In genomic region chr13:63294359-63295193, GRCm38 (mm10) we compare ENCODE assay signal across 8 mouse cellular contexts.
DNase-seq lines count a peak whose midpoint lies in the region; TF ChIP-seq lines count a peak whose summit lies in the region.

No protein-coding gene starts in this region.

- no peaks in the 10 kb centered on the region for H3K9me3 ChIP-seq in ES-Bruce4 (replicated peaks; ENCODE audit: control insufficient read depth, insufficient read depth, low read length, poor library complexity, severe bottlenecking)

- no peak for TF ChIP-seq POLR2A in ES-Bruce4 (IDR thresholded peaks at IDR 0.05; ENCODE audit: insufficient read depth, low read length)

- no peak overlapping the region for H3K4me3 ChIP-seq in ES-Bruce4 (ENCODE audit: low read depth, low read length)

- DNase-seq in adrenal gland, postnatal 36 days: peak; percentile 63 to 70
- peak; percentile 59 to 65 for DNase-seq in heart, adult 9 months (ENCODE audit: low spot score in 2 of 2)
- peak; percentile 76 for DNase-seq in kidney, adult 9 months
- peak; percentile 69 for DNase-seq in lung, postnatal 10 days
- DNase-seq in c-Kit-positive CD71-positive TER-119-positive erythroid progenitor cells, embryonic 14.5 days (ENCODE audit: low spot score): no peak
- no peak for DNase-seq in frontal cortex, adult 2 months (ENCODE audit: extremely low spot score in 1 of 2, low spot score in 1 of 2)
- DNase-seq in frontal cortex, postnatal 10 days (ENCODE audit: low spot score in 2 of 2): no peak

- peaks cover 14% of the 10 kb centered on the region for H3K4me1 ChIP-seq in ES-Bruce4 (ENCODE audit: control insufficient read depth, insufficient read depth, low read length)

- no peak overlapping the region for H3K9ac ChIP-seq in ES-Bruce4 (ENCODE audit: low read depth, poor library complexity, severe bottlenecking)

- peaks cover 9% of the 10 kb centered on the region; the same call in 1 of the 2 replicates for H3K36me3 ChIP-seq in ES-Bruce4 (ENCODE audit: control insufficient read depth, insufficient read depth, low read length, poor library complexity, severe bottlenecking)

- TF ChIP-seq EP300 in ES-Bruce4 (IDR thresholded peaks at IDR 0.05; ENCODE audit: insufficient read depth, low read depth, low read length): 0 out of 2 replicates have a peak, but pooled peaks have one; percentile 69

- no peak for TF ChIP-seq CTCF in ES-Bruce4 (IDR thresholded peaks at IDR 0.05; ENCODE audit: low read depth, low read length)

- no peak overlapping the region for H3K27ac ChIP-seq in ES-Bruce4 (ENCODE audit: insufficient read depth, low read length)

- no peaks in the 10 kb centered on the region for H3K27me3 ChIP-seq in ES-Bruce4 (ENCODE audit: control insufficient read depth, insufficient read depth, low read length, poor library complexity, severe bottlenecking)

Comparison
In these comparisons a context has a peak if more than half of its experiments do, and no peak if none do; other contexts are left out.
1. DNase-seq: peak in adrenal gland, postnatal 36 days (2 of 2), heart, adult 9 months (2 of 2), kidney, adult 9 months (single experiment) and lung, postnatal 10 days (single experiment); none in c-Kit-positive CD71-positive TER-119-positive erythroid progenitor cells, embryonic 14.5 days (single experiment), frontal cortex, adult 2 months (0 of 2) and frontal cortex, postnatal 10 days (0 of 2).